Mouse (Mus musculus) megakaryocyte progenitor cell, adult 5-6 weeks (primary cell): Measurements from ENCODE around the gene Cacng7. TPM values are rescaled to one million over a fixed set of nuclear protein-coding genes. Genes with fewer than 3 reads are reported as not detected.
"Not testable (repeated sequence)": the region's sequence is repeated elsewhere in the genome, so short reads cannot be mapped to it uniquely, and the experiment has no call there.

Experiments
- ATAC-seq: replicated peaks from 2 replicates; pipeline ENCODE4 v1.8.0; 2016; ENCODE audit warnings: mild to moderate bottlenecking, moderate TSS enrichment, inconsistent platforms; ENCODE audit not compliant: poor library complexity
- total RNA-seq, 2 experiments: library from RNA; stranded (forward) in 1 of 2; stranded (reverse) in 1 of 2; fragments of 157-497, 149-512 nt in 1 of 2; fragments of 200-1000 nt in 1 of 2; gene quantifications; 2 replicates each; pipeline versions ENCODE4 v1.2.3 to v1.2.4; 2015 to 2017

The Cacng7 gene
- total RNA-seq (2015) (not detected in 2 replicates), total RNA-seq (2017) (not detected in 2 replicates)

DNA sequence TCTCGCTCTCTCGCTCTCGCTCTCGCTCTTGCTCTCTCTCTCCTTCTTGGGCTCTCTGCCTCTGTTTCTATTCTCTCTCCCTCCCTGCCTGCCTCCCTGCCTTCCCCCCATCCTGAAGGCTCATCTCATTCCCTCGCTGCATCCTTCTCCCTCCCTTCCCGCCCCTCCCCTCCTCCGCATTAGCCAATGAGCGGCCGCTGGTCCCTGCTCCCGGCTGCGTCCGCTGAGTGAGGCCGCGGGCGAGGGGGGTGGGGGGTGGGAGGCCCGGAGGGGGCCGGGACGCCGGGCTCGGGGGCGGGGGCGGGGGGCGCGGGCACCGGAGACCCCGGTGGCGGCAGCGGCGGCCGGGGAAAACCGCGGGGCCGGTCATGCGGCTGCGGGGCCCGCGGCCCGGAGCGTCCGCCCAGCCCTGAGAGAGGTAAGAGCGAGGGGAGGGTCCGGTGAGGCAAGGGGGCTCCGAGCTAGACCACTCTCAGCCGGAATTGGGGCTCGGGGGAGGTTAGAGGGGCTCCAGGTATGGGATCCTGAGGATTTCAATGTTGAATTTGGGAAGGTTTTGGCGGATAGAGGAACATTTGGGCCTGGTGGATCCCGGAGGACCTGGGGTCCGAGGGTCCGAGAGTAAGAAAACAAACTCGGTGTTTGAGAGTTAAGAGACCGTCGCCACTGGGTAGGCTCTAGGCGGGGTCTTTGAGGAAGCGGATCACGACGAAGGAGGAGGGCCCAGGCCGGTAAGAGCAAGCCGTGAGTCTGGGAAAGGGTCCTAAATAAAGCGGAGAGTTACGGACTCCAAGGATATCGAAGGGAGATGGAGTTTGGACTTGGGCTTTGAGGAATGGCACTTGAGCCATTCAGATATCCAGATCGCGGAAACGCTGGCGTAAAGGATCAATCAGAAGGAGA lies at the start of gene Cacng7:
Gene Cacng7 (plus strand): TSS at position 337 of the 903 bp plus-strand sequence.
- no peak for ATAC-seq

DNA sequence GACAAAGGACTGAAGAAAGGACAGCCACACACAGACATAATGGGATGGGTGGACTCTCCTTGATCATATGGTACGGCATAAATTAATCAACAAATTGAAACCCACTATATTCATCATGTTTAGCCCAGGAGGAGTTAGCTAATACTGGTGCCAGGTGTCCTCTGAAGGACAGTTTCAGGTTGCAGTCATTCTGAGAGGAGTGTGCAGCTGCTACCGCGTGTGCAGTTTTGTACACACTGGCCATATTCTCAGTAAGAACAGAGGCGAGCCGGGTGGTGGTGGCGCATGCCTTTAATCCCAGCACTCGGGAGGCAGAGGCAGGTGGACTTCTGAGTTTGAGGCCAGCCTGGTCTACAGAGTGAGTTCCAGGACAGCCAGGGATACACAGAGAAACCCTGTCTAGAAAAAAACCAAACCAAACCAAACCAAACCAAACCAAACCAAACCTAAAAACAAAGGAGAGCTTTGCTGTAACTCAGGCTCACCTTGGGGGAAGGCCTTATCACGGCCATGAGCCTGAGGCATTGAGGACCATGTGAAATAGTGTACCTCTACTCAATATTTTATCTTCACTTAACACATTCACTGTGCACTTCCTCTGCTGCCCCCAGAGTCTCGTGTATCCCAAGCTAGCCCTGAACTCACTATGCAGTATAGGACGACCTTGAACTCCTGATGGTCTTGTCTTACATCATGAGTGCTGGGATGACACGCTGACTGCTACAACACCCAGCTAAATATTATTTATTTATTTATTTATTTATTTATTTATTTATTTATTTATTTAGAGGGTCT lies 49.5 kb upstream of the Cacng7 start:
- ATAC-seq, result 0 out of 2 replicates have a peak, but pooled peaks have one; percentile 10

DNA sequence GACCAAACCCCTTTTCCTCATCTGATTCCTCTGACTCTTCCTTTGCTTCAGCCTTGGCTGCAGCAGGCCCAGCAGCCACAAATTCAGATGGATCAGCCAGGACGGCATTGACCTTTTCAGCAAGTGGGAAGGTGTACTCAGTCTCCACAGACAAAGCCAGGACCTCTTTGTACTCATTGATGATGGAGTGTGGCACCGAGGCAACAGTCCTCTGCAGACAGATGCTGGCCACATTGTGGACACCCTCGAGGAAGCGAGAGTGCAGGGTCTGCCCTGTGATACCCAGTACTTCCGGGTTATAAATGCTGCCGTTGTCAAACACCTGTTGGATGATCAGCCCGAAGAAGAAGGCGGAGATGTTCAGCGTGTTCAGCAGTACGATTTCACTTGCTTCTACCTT lies 48.2 kb upstream of the Cacng7 start:
- ATAC-seq, result no peak

DNA sequence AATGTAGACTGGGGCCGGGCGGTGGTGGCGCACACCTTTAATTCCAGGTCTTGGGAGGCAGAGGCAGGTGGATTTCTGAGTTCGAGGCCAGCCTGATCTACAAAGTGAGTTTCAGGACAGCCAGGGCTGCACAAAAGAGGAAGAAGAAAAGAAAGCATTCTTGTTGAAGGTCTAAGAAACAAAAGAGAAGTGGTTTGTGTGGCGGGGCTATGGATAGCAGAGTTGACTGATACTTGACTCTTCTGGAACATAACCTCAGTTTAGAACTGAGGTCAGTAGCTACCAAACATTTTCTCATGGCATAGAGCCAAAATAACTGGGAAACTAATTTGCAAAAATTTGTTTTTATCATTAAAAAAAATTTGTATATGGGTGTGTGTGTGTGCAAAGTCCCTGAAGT lies 46.7 kb upstream of the Cacng7 start:
- peak; percentile 45 for ATAC-seq

DNA sequence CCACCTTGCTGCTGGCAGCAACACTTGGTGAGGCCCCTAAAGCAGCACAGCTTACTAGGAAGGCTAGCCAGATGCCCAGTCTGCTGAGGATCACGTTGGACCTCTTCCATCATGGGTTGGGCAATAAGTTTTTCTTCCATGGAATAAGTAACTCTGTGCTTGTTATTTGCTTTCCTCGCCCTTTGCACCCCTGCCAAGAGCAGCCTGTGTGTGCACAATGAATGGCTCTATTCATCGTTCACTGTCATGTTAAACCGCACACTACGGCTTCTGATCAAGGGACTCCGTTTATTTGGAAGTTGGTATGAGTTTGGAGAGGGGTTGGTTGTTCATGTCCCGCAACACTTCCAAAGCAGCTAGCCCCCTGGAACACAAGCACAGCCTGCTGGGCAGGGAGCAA lies 45.6 kb upstream of the Cacng7 start:
- no peak for ATAC-seq

DNA sequence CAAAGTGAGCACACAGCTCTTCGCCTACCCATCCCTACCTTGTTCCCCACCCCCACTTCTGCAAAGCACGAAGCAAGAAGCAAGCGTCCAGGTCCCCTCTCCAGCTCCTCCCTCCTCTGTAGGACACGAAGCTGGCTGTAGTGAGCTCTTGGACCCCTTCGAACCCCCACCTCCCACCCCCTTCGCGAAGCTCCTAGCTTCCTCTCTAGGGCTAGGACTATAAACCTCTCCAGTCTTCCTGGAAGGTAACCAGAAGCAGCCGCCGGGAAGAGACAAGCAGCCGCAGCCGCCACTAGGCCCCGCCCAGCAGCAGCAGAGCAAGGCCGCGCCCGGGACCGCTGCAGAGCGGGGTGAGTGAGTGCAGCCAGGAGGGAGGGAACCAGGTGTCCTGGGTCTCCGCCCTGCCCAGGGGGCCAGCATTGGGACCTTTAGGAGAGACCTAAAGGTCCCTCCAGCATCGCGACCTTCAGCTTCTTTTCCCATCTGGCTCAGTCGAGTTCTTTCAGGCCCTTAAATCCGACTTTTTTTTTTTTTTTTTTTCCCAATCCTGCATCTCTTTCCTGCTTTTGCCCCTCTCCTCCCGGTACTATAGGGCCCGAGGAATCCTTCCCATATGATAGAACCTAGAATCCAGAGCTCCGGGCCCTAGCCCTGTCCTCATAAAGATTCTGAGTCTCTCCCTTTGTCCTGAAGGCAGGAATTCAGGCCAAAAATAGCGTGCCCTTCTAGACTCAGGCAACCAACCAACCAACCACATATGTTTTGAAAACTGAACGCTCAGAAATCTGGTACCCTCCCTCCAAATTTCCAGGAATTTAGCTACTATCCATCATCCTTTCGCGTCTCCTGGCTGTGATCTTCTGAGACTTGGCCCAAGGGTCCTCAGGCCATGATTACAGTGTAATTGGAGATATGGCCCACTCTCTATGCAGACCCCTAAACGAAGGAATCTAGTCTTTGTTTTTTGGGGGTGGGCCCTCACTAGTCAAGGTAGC lies 43.5 kb upstream of the Cacng7 start, which contains the start of the genes Myadm and Prkcg:
Gene Myadm (plus strand): TSS at position 105 of the 995 bp plus-strand sequence.
Gene Prkcg (plus strand): TSS at position 204 of the 995 bp plus-strand sequence.
- peak; percentile 63 for ATAC-seq

DNA sequence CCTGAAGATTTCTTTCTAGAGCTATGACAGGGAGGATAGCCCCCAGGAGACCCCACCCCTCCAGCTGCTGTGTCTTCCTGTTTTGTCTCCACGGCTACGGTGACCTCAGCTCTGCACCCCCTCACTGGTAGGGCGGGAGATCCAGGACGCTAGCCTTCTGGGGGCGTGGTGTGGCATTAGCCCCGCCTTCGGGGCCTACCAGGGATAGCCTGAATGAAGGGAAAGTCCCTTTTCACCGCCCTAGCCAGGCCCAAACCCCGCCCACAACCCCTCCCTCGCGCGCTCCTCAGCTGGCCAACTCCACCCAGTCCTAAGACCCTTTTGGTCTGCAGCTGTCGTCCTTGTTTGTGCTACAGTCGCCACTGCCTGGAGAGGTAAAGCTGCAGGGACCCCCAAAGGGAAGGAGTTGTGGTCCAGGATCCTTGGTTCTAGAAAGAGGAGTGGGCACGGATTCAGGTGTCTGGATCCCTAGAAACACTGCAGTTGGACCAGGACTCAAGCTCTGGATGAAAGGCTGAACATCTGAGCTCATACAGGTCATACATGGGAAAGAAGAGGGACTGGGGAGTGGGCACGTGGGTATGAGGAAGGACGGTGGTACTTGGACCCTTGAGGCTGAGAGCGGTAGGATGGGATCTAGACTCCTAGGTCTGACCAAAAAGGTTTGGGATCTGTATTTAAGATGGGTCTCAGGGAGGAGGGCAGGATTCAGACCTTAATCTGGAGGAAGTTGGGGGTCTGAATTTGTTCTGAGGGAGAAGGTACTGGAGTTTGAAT lies 42.3 kb upstream of the Cacng7 start:
- ATAC-seq, result peak; percentile 79

DNA sequence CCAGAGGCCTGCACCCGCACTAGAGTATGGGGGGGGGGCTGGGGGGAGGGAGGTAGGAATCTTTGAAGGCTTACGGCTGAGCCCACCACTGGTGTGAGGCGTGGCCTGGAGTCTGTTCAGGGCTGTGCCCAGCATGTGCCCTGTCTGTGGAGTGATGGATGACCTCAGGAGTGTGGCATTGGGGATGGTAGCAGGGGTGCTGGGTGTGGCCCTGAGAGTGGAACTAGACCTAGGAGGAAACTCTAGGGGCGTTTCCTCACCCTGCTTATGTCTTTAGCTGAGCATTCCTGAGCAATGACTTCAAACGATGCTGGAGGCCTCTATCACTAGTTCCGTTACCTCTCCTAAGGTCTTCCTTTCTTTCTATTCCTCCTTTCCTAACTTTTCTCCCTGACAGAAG lies 41.6 kb upstream of the Cacng7 start:
- ATAC-seq, result no peak

DNA sequence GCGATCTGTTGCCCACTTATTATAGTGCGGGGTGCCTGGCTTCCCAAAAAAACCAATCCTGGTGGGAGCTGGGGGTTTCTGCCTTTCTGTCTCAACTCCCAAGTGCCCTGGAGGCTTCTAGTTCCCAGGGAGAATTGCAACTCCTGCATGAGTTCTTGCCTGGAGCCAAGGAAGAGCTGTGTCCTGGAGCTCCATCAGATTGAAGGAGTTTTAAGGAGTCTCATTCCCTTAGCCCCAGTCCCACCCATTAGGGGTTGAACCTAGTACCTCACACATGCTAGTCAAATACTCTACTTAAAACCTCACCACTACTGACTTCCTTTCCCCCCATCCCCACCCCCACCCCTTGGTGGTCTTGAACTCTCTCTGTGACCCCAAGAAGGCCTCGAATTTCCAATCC lies 41.0 kb upstream of the Cacng7 start:
- ATAC-seq, result no peak

DNA sequence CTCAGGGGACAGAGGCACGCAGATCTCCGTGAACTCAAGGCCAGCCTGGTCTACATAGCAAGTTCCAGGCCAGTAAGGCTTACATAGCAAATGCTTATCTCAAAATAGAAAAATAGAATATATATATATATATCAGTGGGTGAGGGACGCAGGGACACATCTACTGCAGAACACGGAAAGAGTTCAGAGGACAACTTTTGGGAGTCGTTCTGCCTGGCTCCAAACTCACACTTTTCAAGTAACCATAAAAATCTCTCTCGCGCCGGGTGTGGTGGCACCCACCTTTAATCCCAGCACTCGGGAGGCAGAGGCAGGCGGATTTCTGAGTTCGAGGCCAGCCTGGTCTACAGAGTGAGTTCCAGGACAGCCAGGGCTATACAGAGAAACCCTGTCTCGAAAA lies 40.5 kb upstream of the Cacng7 start:
- ATAC-seq, result not testable (repeated sequence)

DNA sequence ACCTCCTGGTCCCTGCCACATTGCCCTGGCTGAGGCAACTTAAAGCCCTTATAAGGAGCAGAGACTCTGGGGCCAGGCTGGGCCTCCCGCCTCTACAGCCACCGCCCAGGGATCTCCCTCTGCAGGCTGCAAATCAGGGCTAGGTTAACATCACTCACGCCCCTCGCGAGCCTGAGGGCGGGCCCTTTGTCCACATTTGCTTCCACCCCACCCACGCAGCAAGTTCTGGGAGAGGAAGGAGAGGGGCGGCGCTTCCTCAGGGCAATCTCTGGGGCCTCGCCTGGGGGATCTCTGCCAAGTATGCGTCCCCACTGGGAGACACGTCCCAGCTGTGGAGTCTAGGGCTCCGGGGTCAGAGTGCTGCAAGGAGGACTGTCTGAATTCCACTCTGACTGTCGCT lies 40.0 kb upstream of the Cacng7 start:
- peak; percentile 59 for ATAC-seq

DNA sequence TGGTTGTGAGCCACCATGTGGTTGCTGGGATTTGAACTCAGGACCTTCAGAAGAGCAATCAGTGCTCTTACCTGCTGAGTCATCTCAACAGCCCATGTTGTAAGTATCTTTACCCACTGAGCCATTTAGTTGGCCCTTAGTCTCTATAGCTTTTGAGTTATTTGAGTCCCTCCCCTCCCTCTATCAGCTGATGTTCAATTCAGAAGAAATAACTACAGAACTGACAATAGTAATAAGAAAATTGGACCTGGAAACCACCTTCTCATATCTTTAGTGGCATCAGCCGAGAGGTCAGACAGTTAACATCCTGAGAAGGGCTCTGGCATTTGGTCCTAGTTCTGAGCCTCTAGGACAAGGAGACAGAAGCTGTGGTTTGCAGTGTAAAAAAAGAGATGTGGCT lies 38.0 kb upstream of the Cacng7 start:
- no peak for ATAC-seq

DNA sequence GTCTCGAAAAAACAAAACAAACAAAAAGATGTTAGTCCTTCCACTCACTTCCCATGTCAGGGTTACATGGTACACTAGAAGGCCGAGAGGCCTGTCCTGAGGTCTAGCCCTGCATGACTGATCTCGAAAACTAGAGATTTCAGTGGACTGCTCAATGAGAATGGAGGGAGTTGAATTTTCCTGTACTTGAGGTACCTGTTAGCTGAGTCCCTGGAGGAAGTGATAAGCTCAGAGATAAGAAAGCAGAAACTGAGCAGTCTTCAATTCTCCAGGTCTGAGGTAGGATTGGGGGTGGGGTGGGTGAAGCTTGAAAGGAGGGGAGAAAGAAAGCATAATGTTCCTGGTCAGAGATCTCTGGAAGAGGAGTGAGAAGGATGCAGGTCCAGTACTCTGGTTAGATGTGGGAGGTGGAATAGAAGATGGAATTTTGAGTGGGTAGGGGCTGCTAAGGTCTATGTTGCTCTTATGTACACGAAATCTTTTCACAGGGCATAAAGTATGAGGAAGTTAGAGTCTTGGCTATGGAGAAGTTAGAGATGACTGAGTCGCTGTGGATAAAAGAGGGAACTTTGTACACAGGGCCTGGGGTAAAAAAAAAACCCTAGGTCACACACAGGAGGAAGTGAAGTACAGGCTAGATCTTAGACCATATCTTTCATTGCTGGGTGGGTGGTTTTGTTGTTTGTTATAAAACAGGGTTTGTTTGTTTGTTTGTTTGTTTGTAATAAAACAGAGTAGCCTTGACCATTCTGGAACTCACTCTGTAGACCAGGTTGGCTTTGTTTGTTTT lies 37.2 kb upstream of the Cacng7 start:
- peak; percentile 73 for ATAC-seq

DNA sequence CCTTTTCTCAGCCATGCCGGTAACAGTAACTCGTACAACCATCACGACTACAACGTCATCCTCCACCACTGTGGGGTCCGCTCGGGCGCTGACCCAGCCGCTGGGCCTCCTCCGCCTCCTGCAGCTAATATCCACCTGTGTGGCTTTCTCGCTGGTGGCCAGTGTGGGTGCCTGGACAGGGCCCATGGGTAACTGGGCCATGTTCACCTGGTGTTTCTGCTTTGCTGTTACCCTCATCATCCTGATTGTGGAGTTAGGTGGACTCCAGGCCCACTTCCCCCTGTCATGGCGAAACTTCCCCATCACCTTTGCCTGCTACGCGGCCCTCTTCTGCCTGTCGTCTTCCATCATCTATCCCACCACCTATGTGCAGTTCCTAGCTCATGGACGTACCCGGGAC lies 36.0 kb upstream of the Cacng7 start:
- ATAC-seq, result no peak

DNA sequence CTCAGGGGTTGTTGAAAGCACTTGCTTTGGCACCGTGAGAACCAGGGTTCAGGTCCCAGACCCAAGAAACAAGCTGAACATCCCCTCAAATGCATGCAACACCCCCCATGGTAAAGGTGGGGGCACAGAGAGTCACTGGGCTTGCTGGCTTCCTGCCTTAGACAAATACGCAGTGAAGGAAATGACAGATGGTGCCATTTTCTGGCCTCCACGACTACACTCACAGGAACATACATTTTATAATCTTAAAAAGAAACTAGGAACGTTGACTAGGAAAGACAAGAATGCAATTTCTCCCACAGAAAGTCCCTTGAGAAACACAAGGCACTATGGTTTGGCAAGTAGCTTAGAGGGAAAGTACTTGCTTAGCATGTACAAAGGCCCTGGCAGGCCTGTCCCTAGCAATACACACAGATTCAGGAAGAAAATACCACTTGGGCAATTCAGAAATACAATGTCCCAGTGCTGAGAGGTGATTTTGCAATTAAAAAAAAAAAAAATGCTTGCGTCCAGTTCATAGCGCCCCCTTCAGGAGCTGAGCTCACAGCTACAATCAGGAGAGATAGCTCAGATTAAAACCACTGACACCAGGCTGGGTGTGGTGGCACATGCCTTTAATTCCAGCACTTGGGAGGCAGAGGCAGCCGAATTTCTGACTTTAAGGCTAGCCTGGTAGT lies 32.7 kb upstream of the Cacng7 start:
- ATAC-seq, result peak; percentile 42

DNA sequence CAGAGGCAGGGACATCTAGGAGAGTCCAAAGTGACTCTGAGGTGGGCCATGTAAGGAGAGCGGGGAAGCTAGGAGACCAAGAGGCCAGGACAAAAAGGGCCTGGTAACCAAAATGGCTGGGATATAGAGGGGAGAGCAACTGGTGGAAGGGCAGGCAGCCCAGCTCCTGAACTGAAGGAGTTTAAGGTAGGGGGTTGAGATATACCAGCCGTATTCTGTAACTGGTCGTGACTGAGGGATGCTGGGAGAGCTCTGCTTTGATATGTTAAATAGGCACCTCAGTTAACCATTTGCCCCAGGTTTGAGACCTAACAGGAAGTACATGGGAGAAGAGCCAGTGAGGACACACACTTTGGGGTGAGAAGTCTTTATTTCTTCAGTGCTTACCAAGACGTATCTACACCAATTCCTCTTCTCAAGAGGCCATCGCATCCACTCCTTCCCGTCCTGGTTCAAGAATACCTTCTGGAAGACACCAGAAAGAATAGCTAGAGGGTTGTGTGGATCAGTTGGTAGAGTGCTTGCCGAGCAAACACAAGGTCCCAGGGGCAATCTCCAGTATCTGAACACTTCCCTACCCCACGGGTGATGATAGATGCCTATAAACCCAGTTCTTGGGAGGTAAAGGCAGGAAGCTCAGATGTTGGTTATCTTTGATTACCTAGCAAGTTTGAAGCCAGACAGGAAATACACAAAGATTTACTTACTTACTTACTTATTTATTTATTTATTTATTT lies 31.7 kb upstream of the Cacng7 start:
- no peak for ATAC-seq
